Mouse (Mus musculus) forebrain, embryonic 11.5 days (tissue): ENCODE results near the gene Itga4. TPM values are rescaled to one million over a fixed set of nuclear protein-coding genes. Genes with fewer than 3 reads are reported as not detected.

Experiments
- ATAC-seq: fragments of 200-750 bp; cut with Nextera tagmentation; replicated peaks from 2 replicates; pipeline ENCODE4 v1.8.0; 2017; ENCODE audit warnings: moderate TSS enrichment; ENCODE audit not compliant: low FRiP score
- DNase-seq: peaks from one replicate; pipeline ENCODE4 v3.0.0-alpha.2; 2017; ENCODE audit warnings: low spot score
- H3K27ac ChIP-seq: fragments of 300-500 bp; sonication (generic); 2 replicates; pipeline ENCODE4 v1.5.1; 2014; ENCODE audit warnings: low read depth, low read length
- H3K27me3 ChIP-seq: fragments of 300-500 bp; sonication (generic); 2 replicates; pipeline ENCODE4 v1.6.1; 2014; ENCODE audit warnings: mild to moderate bottlenecking, low read length, mixed read lengths; ENCODE audit not compliant: control insufficient read depth, insufficient read depth
- H3K36me3 ChIP-seq: fragments of 300-500 bp; sonication (generic); 2 replicates; pipeline ENCODE4 v1.6.1; 2014; ENCODE audit warnings: mild to moderate bottlenecking, low read length, moderate library complexity, mixed read lengths; ENCODE audit not compliant: control insufficient read depth, insufficient read depth
- H3K4me1 ChIP-seq: fragments of 300-500 bp; sonication (generic); replicated peaks from 2 replicates; pipeline ENCODE4 v1.6.1; 2014; ENCODE audit warnings: low read length, mixed read lengths; ENCODE audit not compliant: control insufficient read depth, insufficient read depth
- H3K4me2 ChIP-seq: fragments of 300-500 bp; sonication (generic); 2 replicates; pipeline ENCODE4 v1.6.1; 2014; ENCODE audit warnings: low read depth, mild to moderate bottlenecking, low read length, moderate library complexity, mixed read lengths; ENCODE audit not compliant: severe bottlenecking
- H3K4me3 ChIP-seq: fragments of 300-500 bp; sonication (generic); 2 replicates; pipeline ENCODE4 v1.5.1; 2014; ENCODE audit warnings: low read depth, low read length
- H3K9ac ChIP-seq: fragments of 300-500 bp; sonication (generic); 2 replicates; pipeline ENCODE4 v1.6.1; 2014; ENCODE audit warnings: low read length
- H3K9me3 ChIP-seq: fragments of 300-500 bp; sonication (generic); 2 replicates; pipeline ENCODE4 v1.6.1; 2016; ENCODE audit warnings: low read length, mixed read lengths; ENCODE audit not compliant: control insufficient read depth
- WGBS: fragments of 180-500 bp; shearing (Covaris S2); extraction: QIAGEN DNeasy Blood & Tissue Kit; methylation state at CpG from one replicate; pipeline ENCODE4 v1.1.7; 2014; 5-methylcytosine and 5-hydroxymethylcytosine counted together
- polyA plus RNA-seq: library from polyadenylated mRNA; unstranded; fragments of >200 nt; fragmentation: Nextera tagmentation; extraction: Ambion mirVana; gene quantifications from 2 replicates; pipeline ENCODE4 v1.2.1, GENCODE M21; 2014

Gene Itga4
- polyA plus RNA-seq = 8.2 and 8.8 TPM in 2 replicates

DNA sequence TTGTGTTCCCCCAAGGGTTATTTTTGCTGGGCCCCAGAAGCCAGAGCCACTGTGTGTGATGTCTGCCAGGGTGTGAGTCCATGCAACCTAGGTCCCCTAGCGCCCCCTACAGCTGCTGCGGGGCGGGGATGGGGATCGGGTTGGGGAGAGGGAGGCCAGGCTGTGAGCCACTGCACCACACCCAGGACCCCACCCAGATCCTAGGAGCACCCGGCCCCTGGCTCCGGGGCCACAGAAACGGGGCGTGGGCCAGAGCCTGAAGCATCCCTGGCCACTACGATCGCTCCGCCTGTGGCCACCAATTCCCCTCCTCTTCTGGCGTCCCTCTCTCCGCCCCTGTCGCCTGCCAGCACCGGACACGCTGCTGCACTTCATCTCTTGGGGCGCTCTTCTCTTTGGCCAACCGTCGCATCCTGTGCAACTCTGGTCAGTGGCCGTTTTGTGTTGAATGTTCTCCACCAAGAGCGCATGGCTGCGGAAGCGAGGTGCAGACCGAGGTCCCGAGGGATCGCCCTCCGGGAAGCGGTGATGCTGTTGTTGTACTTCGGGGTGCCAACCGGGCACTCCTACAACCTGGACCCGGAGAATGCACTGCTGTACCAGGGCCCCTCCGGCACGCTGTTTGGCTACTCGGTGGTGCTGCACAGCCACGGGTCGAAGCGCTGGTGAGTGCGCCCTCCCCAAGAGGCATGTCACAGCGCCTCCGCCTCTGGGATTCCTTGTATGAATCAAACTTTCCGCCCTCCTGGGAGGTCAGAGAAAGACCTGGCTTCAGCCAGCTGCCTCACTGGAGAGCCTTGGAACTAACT lies at the start of gene Itga4:
Gene Itga4 (plus strand): TSS at position 235 of the 809 bp plus-strand sequence.
- no peaks in the 10 kb centered on the region for H3K9me3 ChIP-seq
- H3K27ac ChIP-seq = no peak within 1 kb of the TSS
- peak; percentile 90 for ATAC-seq
- peak; percentile 89 for DNase-seq
- no peaks in the 10 kb centered on the region for H3K4me1 ChIP-seq
- H3K4me3 ChIP-seq = peak within 1 kb of the TSS; percentile 48
- no peaks in the 10 kb centered on the region for H3K27me3 ChIP-seq
- H3K36me3 ChIP-seq = no peaks in the 10 kb centered on the region
- WGBS = under 1% methylated on average over 41 of the region's 41 CpGs
- peak within 1 kb of the TSS; percentile 59 for H3K9ac ChIP-seq
- H3K4me2 ChIP-seq = peak within 1 kb of the TSS; percentile 94

DNA sequence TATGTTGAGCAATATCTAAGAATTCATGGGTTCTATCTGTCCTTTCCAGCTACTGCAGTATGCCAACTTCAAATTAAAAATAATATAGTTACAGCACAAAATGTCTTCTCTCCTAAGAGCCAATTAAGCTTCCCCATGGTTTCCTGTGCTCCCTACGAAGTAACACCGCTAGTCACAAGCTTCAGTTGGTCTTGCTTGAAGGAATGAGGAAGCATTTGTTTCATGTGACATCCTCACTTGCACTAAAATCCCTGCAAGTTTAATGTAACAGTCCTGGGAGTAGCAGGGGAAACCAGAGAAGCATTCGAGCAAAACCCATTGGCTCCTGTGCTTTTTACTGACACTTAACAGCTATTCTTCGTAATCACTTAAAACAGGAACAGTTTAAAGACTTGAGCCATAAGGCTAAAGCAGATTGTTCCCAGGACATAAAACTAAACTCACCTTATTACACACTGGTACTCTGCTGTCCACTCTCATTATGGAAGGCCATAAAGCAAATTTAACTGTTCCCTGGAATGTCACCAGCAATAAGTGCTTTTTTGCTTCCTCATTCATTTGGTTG lies 49.0 kb upstream of the Itga4 start:
- H3K9ac ChIP-seq = no peak overlapping the region
- no peak overlapping the region for H3K4me2 ChIP-seq
- 89% methylated on average over 4 of the region's 4 CpGs for WGBS
- DNase-seq = no peak
- H3K9me3 ChIP-seq = no peaks in the 10 kb centered on the region
- no peaks in the 10 kb centered on the region for H3K36me3 ChIP-seq
- no peaks in the 10 kb centered on the region for H3K4me1 ChIP-seq
- ATAC-seq = no peak
- no peaks in the 10 kb centered on the region for H3K27me3 ChIP-seq
- H3K27ac ChIP-seq = no peak overlapping the region
- no peak overlapping the region for H3K4me3 ChIP-seq

- Histone ChIP-seq H3K36me3 (no peaks in the 10 kb centered on the region), H3K4me1 (no peaks in the 10 kb centered on the region), H3K9ac (no peak overlapping the region), H3K27me3 (no peaks in the 10 kb centered on the region), H3K9me3 (no peaks in the 10 kb centered on the region), H3K4me2 (no peak overlapping the region), H3K27ac (no peak overlapping the region), H3K4me3 (no peak overlapping the region)
- ATAC-seq = no peak
- DNase-seq = no peak
Measured at GRCm38 (mm10) chr2:79214982-79215381, 40.2 kb upstream of the Itga4 start.

DNA sequence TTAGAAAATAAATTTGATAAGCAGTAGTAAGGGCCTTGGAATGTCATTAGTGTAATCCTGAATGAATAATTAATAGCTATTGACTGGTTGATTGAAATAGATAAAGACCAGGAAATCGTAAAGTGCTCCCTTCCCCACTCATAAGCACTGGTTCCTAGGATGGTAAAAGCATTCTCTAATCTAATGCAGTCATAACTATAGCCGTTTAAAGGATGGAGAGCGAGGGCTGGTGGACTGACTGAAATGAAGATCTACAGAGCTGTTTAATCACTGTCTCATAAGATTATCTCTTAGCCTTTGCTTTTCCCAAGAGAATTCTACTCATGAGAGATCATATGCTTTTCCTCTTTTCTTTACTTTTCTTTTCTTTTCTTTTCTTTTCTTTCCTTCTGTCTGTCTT lies 39.7 kb upstream of the Itga4 start:
- 84% methylated on average over 3 of the region's 3 CpGs for WGBS
- no peaks in the 10 kb centered on the region for H3K36me3 ChIP-seq
- ATAC-seq (no peak), DNase-seq (no peak)
- H3K4me1 ChIP-seq = no peaks in the 10 kb centered on the region
- H3K4me2 ChIP-seq = no peak overlapping the region
- no peaks in the 10 kb centered on the region for H3K9me3 ChIP-seq
- H3K27ac ChIP-seq = no peak overlapping the region
- H3K4me3 ChIP-seq = no peak overlapping the region
- H3K9ac ChIP-seq = no peak overlapping the region
- H3K27me3 ChIP-seq = no peaks in the 10 kb centered on the region

DNA sequence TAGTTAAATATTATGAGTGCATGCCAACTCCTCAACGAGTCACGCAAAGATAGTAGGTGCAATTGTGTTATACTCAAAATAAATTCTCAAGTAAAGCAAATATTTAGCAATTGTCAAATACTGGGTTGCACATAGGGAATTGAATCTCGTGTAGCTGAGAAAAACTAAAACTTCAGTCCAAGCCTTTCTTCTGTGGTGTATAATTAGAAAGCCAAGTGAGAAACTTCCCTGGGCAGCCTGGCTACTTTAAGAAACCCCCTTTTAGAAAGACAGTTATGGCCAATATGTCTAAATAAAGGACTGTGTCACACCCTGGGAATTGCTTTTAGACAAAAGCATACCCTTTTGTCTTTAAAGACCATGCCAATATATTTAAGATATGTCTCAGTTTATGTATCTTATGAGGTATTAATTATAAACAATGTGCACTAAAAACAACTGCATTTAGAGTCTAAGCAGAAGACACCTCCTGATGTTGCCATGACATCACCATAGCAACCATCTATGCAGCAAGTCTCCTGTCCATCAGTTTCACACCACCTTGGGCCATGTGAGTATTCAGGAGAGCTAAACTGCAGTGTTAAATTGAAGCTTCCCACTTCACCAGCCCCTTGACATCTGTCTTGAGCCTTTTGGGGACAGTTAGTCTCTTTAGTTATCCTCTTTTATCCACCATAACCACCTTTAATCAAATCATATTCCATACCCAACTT lies 30.4 kb upstream of the Itga4 start:
- ATAC-seq (no peak), DNase-seq (no peak)
- Histone ChIP-seq H3K36me3 (no peaks in the 10 kb centered on the region), H3K27me3 (no peaks in the 10 kb centered on the region), H3K4me2 (no peak overlapping the region), H3K4me3 (no peak overlapping the region), H3K27ac (no peak overlapping the region), H3K4me1 (no peaks in the 10 kb centered on the region), H3K9me3 (no peaks in the 10 kb centered on the region), H3K9ac (no peak overlapping the region)
- WGBS = 88% methylated on average over 3 of the region's 3 CpGs

GRCm38 (mm10) chr2:79227805-79228241 lies 27.4 kb upstream of the Itga4 start:
- H3K4me2 ChIP-seq = no peak overlapping the region
- no peak for ATAC-seq
- H3K9me3 ChIP-seq = no peaks in the 10 kb centered on the region
- DNase-seq = no peak
- no peaks in the 10 kb centered on the region for H3K36me3 ChIP-seq
- H3K4me1 ChIP-seq = no peaks in the 10 kb centered on the region
- no peak overlapping the region for H3K9ac ChIP-seq
- WGBS = 90% methylated on average over 4 of the region's 4 CpGs
- no peaks in the 10 kb centered on the region for H3K27me3 ChIP-seq
- H3K27ac ChIP-seq = no peak overlapping the region
- no peak overlapping the region for H3K4me3 ChIP-seq

DNA sequence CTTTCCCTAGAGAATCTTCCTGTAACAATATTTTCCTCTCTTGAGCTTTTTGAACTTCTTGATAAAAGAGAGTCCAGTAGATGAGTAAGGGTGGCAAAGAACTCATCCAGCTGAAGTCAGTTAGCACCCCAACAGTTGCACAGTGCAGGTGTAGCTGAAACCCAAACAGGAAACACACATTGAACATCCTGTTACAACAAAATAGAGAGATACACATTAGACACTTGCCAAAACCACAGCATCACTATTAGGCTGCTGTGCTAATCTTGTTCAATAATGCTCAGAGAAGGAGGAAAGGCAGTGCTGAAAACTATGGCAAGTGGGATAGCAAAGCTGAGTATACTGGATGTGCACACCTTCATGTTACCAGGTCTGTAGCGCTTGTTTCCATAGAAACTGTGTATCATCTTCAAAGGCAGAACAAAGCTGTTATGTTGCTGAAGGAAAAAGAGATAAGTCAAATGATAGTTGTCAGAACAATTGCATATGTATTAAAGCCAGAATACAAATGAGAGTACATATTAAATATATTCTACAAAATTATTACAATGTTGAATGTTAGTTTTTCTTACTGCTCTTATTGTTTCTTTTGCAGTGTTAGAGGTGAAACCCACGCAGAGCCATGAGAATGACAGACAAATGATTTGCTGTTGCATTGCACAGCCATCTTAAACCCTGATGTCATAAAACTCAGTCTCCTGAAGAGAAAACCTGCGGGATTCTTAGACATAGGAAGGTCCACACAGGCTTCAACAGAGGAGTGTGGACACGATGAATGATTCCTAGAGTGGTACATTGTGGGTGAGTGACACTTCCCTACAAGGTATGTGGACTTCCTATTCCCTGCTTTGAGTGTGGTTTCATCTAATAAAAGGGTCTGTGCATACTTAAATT lies 23.9 kb upstream of the Itga4 start:
- Histone ChIP-seq H3K4me2 (no peak overlapping the region), H3K4me1 (no peaks in the 10 kb centered on the region), H3K9ac (no peak overlapping the region), H3K27me3 (no peaks in the 10 kb centered on the region), H3K9me3 (no peaks in the 10 kb centered on the region), H3K4me3 (no peak overlapping the region), H3K36me3 (no peaks in the 10 kb centered on the region), H3K27ac (no peak overlapping the region)
- no peak for ATAC-seq
- no peak for DNase-seq
- 91% methylated on average over 4 of the region's 4 CpGs for WGBS

DNA sequence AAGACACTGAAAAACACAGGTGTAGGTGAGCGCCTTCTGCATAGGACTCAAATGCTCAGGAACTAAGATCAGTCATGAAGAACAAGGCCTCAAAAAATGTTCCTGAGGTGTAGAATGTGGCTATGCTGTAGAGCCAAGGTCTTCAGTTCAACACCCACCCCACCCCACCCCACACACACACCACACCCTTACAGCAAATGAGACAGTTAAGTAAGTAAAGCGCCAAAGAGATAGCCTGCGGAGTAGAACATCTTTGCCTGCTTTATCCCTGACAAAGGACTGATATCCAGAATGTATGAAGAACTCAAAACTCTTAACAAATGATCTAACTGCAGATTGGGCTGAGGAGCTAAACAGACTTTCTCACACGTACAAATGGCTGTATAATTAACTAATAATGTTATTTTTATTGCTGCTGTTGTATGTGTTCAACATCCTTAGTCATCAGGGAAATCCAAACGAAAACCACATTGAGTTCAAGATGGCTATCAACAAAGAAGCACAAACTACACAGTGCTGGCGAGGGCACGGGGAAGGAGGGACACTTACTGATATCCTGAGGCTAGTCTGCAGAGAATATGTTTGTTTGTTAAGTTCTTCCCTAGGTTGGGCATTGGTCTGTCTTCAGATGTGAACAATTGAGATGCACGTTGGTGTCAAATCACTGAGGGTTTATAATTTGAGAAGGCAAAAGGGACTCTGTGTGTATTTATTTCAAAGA lies 19.3 kb upstream of the Itga4 start:
- H3K27ac ChIP-seq = no peak overlapping the region
- H3K36me3 ChIP-seq = no peaks in the 10 kb centered on the region
- H3K9ac ChIP-seq = no peak overlapping the region
- no peak overlapping the region for H3K4me2 ChIP-seq
- H3K27me3 ChIP-seq = no peaks in the 10 kb centered on the region
- ATAC-seq (no peak), DNase-seq (no peak)
- no peaks in the 10 kb centered on the region for H3K9me3 ChIP-seq
- no peaks in the 10 kb centered on the region for H3K4me1 ChIP-seq
- WGBS = 86% methylated on average over 8 of the region's 8 CpGs
- H3K4me3 ChIP-seq = no peak overlapping the region
